ENCODE assay signal across 18 mouse cellular contexts in the genomic region with DNA sequence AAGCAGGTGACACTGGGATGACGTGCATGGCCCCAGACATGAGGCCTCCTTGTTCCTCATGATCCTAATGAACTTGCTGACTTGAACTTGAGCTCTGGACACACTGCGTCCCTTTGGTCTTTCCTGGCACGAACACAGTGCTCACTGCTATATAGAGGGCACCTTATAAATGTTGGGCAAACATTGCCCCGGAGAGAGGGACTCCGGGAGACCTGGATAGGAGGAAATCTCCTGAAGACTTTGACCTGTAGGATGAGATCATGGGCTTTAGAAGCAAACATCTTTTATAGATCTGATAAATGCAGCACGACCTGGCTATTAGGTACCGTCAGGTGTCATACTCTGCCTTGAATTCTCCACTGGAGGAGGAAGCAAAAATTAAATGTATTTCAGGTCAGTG.
"Had no signal": no experiment of that assay in that cellular context is flagged by ENCODE, and none has a peak within 500 bp of the region (broad histone marks: within the 10 kb centered on the region; RNA-seq: fewer than 3 reads in every experiment).

No protein-coding gene starts in this region.

- H3K4me2 ChIP-seq: liver, embryonic 13.5 days; midbrain, embryonic 11.5 days; midbrain, embryonic 15.5 days had no signal

- ATAC-seq: midbrain, embryonic 15.5 days had no signal

- DNase-seq: kidney, adult 18-20 months; kidney, adult 9 months; kidney, postnatal 14 days; kidney, postnatal 4 days; layer of hippocampus, adult 9-11 months; liver, embryonic 13.5 days; lung, adult 2 months; lung, postnatal 14 days; lung, postnatal 4 days; right cerebral cortex, adult 18-20 months; right cerebral cortex, postnatal 25 days; thymus, adult 2 months; thymus, postnatal 14 days; thymus, postnatal 4 days had no signal

- H3K27me3 ChIP-seq: midbrain, embryonic 15.5 days had no signal

- H3K4me3 ChIP-seq: layer of hippocampus, adult 2 months; left cerebral cortex, adult 2 months; liver, embryonic 13.5 days; midbrain, embryonic 15.5 days had no signal

- H3K36me3 ChIP-seq: midbrain, embryonic 15.5 days had no signal

- H3K9ac ChIP-seq: liver, embryonic 13.5 days; midbrain, embryonic 15.5 days had no signal

- H3K27ac ChIP-seq: layer of hippocampus, adult 2 months; left cerebral cortex, adult 2 months; liver, embryonic 13.5 days; midbrain, embryonic 15.5 days had no signal

- H3K9me3 ChIP-seq: liver, embryonic 13.5 days; midbrain, embryonic 15.5 days had no signal
